Mouse (Mus musculus) lung, adult 18-20 months (tissue): Measurements from ENCODE around the gene Sohlh2.

Experiments
- DNase-seq, 2 experiments: peaks; one replicate each; pipeline ENCODE4 v3.0.0; 2022; ENCODE audit warnings: mixed read lengths in 2 of 2

Gene Sohlh2

GRCm38 (mm10) chr3:55212254-55212653 lies 30.4 kb downstream of the Sohlh2 start:
- peak; percentile 9 to 37 for DNase-seq

GRCm38 (mm10) chr3:55213785-55214184 lies 32.0 kb downstream of the Sohlh2 start:
- no peak for DNase-seq

GRCm38 (mm10) chr3:55214413-55214812 lies 32.6 kb downstream of the Sohlh2 start:
- DNase-seq: no peak

GRCm38 (mm10) chr3:55222502-55222901 lies 40.7 kb downstream of the Sohlh2 start:
- no peak for DNase-seq

GRCm38 (mm10) chr3:55223862-55224261 lies 42.0 kb downstream of the Sohlh2 start:
- DNase-seq: no peak

- DNase-seq: peak; percentile 24 to 51
Observed at GRCm38 (mm10) chr3:55226501-55227213, 44.8 kb downstream of the Sohlh2 start.

- no peak for DNase-seq
Observed at GRCm38 (mm10) chr3:55227214-55227581, 45.4 kb downstream of the Sohlh2 start.

- peak; percentile 78 to 82 for DNase-seq
Observed at GRCm38 (mm10) chr3:55241730-55242421, 60.0 kb downstream of the Sohlh2 start, which contains the start of gene Dclk1. Gene Dclk1 (plus strand): TSS chr3:55242364.

GRCm38 (mm10) chr3:55242422-55243055 lies 60.7 kb downstream of the Sohlh2 start:
- DNase-seq: peak; percentile 72 to 78

- DNase-seq: no peak
Observed at GRCm38 (mm10) chr3:55243056-55243471, 61.2 kb downstream of the Sohlh2 start.

- DNase-seq: no peak
Observed at GRCm38 (mm10) chr3:55244087-55244486, 62.3 kb downstream of the Sohlh2 start.

- DNase-seq: no peak
Observed at GRCm38 (mm10) chr3:55246618-55247272, 64.9 kb downstream of the Sohlh2 start.

- no peak for DNase-seq
Observed at GRCm38 (mm10) chr3:55248048-55248447, 66.2 kb downstream of the Sohlh2 start.

GRCm38 (mm10) chr3:55248508-55248907 lies 66.7 kb downstream of the Sohlh2 start:
- DNase-seq: peak; percentile 28 to 36

- no peak for DNase-seq
Observed at GRCm38 (mm10) chr3:55250631-55251030, 68.8 kb downstream of the Sohlh2 start.
